Mouse (Mus musculus): Measurements from ENCODE around the gene Olfr787. TPM values are rescaled to one million over a fixed set of nuclear protein-coding genes. Genes with fewer than 3 reads are reported as not detected.

The Olfr787 gene
- total RNA-seq (2021), result not detected
- long read RNA-seq, result 0 reads

GRCm38 (mm10) chr10:129461562-129461961 lies at the start of gene Olfr787:
Gene Olfr787 (plus strand): TSS chr10:129461862.
- DNase-seq (ENCODE audit: low spot score in 2 of 2), result no peak

GRCm38 (mm10) chr10:129427006-129427405 lies 34.7 kb upstream of the Olfr787 start, which contains the start of gene Olfr786:
Gene Olfr786 (plus strand): TSS chr10:129427306.
- DNase-seq (ENCODE audit: low spot score in 2 of 2), result no peak

GRCm38 (mm10) chr10:129470698-129471097 lies 9.0 kb downstream of the Olfr787 start, which contains the start of gene Olfr788:
Gene Olfr788 (plus strand): TSS chr10:129470998.
- no peak for DNase-seq (ENCODE audit: low spot score in 2 of 2)

GRCm38 (mm10) chr10:129473256-129473655 lies 11.6 kb downstream of the Olfr787 start:
- no peak for DNase-seq (ENCODE audit: low spot score in 2 of 2)

GRCm38 (mm10) chr10:129473723-129474122 lies 12.1 kb downstream of the Olfr787 start:
- no peak for DNase-seq (ENCODE audit: low spot score in 2 of 2)

GRCm38 (mm10) chr10:129484452-129484851 lies 22.8 kb downstream of the Olfr787 start, which contains the start of gene Olfr789:
Gene Olfr789 (plus strand): TSS chr10:129484752.
- no peak for DNase-seq (ENCODE audit: low spot score in 2 of 2)

- peak in 1 of 2 experiments; percentile 19 for DNase-seq (ENCODE audit: low spot score in 2 of 2)
These were observed 28.4 kb downstream of the Olfr787 start for GRCm38 (mm10) chr10:129490101-129490500.

GRCm38 (mm10) chr10:129498192-129498591 lies 36.5 kb downstream of the Olfr787 start, which contains the start of gene Olfr790:
Gene Olfr790 (plus strand): TSS chr10:129498492.
- DNase-seq (ENCODE audit: low spot score in 2 of 2), result no peak

Other genes starting within 250 kb of the Olfr787 start
- gene Olfr774, start 225.7 kb upstream of the Olfr787 start, total RNA-seq (2021), result not detected
- not detected for gene Olfr775, start 213.4 kb upstream of the Olfr787 start, total RNA-seq (2021)
- gene Olfr776, start 202.7 kb upstream of the Olfr787 start, total RNA-seq (2021), result not detected
- not detected for gene Olfr777, start 190.4 kb upstream of the Olfr787 start, total RNA-seq (2021)
- gene Olfr780, start 143.7 kb upstream of the Olfr787 start, total RNA-seq (2021), result not detected
- gene Olfr781, start 133.0 kb upstream of the Olfr787 start, total RNA-seq (2021), result not detected
- gene Olfr782, start 113.0 kb upstream of the Olfr787 start, total RNA-seq (2021), result not detected
- gene Olfr784, start 77.8 kb upstream of the Olfr787 start, total RNA-seq (2021), result under 1 TPM; 0.10 to 0.22 TPM
- not detected for gene Olfr785, start 56.4 kb upstream of the Olfr787 start, total RNA-seq (2021)
- not detected for gene Olfr786, start 34.6 kb upstream of the Olfr787 start, total RNA-seq (2021)
- gene Olfr788, start 9.1 kb downstream of the Olfr787 start, total RNA-seq (2021), result not detected
- not detected for gene Olfr789, start 22.9 kb downstream of the Olfr787 start, total RNA-seq (2021)
- not detected for gene Olfr790, start 36.6 kb downstream of the Olfr787 start, total RNA-seq (2021)
- not detected for gene Olfr791, start 59.9 kb downstream of the Olfr787 start, total RNA-seq (2021)
- not detected for gene Olfr792, start 77.3 kb downstream of the Olfr787 start, total RNA-seq (2021)
- not detected for gene Olfr794, start 105.8 kb downstream of the Olfr787 start, total RNA-seq (2021)
- gene Olfr796, start 150.7 kb downstream of the Olfr787 start, total RNA-seq (2021), result not detected
- gene Olfr798, start 166.1 kb downstream of the Olfr787 start, total RNA-seq (2021), result not detected
- gene Olfr799, start 175.6 kb downstream of the Olfr787 start, total RNA-seq (2021), result not detected
- not detected for gene Olfr800, start 195.8 kb downstream of the Olfr787 start, total RNA-seq (2021)
- gene Olfr801, start 212.0 kb downstream of the Olfr787 start, total RNA-seq (2021), result not detected
- not detected for gene Olfr802, start 226.3 kb downstream of the Olfr787 start, total RNA-seq (2021)
- not detected for gene Olfr803, start 232.4 kb downstream of the Olfr787 start, total RNA-seq (2021)
- gene Olfr804, start 241.3 kb downstream of the Olfr787 start, total RNA-seq (2021), result not detected

Measured in layer of hippocampus, adult 18-20 months (tissue).